Mouse (Mus musculus): ENCODE data around the gene Olfr155. TPM values are rescaled to one million over a fixed set of nuclear protein-coding genes. Genes with fewer than 3 reads are reported as not detected.

The Olfr155 gene
- total RNA-seq (2012; rRNA removed) (not detected in 2 replicates), polyA plus RNA-seq (2012; ENCODE audit: insufficient read depth in 1 of 2, insufficient read length in 2 of 2, low read depth in 1 of 2, low replicate concordance in 2 of 2, missing spikeins in 1 of 2) (not detected)

DNA sequence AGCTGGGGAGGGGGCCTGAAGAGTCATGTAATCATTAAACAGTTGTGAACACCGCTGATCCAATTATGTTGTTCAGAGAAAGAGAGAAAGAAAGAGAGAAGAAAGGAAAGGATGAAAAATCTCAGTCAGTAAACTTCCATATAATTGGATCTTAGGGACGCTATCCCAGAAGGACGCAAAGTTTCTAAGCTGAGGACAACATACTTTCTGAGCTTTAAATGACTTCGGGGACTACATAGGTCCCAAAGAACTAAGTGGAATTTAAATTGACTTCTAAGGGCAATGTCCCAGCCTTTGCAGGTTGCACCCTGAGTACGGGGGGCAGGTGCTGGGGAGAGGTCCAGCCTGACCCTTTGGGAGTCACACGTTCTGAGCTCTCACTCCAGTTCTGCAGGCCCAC is at the start of gene Olfr155:
Gene Olfr155, plus strand, starts transcription at position 301 of the 400 bp plus-strand sequence.
- no peak for DNase-seq (ENCODE audit: low read depth, low spot score)
- H3K27ac ChIP-seq (ENCODE audit: control insufficient read depth, low read depth, low read length), result no peak within 1 kb of the TSS
- no peaks in the 10 kb centered on the region for H3K79me2 ChIP-seq (ENCODE audit: control insufficient read depth, insufficient read depth, low read length, poor library complexity)
- H3K9me3 ChIP-seq (replicated peaks; ENCODE audit: insufficient read depth, low read length), result no peaks in the 10 kb centered on the region
- no peaks in the 10 kb centered on the region for H3K4me1 ChIP-seq (ENCODE audit: control insufficient read depth in 1 of 2, insufficient read depth in 2 of 2, low read length in 2 of 2)
- no peaks in the 10 kb centered on the region for H3K36me3 ChIP-seq (ENCODE audit: control insufficient read depth in 1 of 2, insufficient read depth in 2 of 2, low read length in 2 of 2)
- no peak within 1 kb of the TSS for H3K9ac ChIP-seq (ENCODE audit: control insufficient read depth, low read depth, low read length, poor library complexity, severe bottlenecking)
- TF ChIP-seq SIN3A (IDR thresholded peaks at IDR 0.05; ENCODE audit: low read length) (no peak), CHD2 (IDR thresholded peaks at IDR 0.05; ENCODE audit: low read length) (no peak), NELFE (IDR thresholded peaks at IDR 0.05; ENCODE audit: low read depth, low read length) (no peak), CHD1 (IDR thresholded peaks at IDR 0.05; ENCODE audit: low read depth, low read length) (no peak)
- H3K27me3 ChIP-seq (ENCODE audit: control insufficient read depth in 1 of 2, insufficient read depth in 2 of 2, low read length in 2 of 2), result peaks cover 3% of the 10 kb centered on the region in 2 experiments
- H3K4me3 ChIP-seq (ENCODE audit: control insufficient read depth in 1 of 2, insufficient read depth in 1 of 2, low read depth in 2 of 2, low read length in 2 of 2), result no peak within 1 kb of the TSS

DNA sequence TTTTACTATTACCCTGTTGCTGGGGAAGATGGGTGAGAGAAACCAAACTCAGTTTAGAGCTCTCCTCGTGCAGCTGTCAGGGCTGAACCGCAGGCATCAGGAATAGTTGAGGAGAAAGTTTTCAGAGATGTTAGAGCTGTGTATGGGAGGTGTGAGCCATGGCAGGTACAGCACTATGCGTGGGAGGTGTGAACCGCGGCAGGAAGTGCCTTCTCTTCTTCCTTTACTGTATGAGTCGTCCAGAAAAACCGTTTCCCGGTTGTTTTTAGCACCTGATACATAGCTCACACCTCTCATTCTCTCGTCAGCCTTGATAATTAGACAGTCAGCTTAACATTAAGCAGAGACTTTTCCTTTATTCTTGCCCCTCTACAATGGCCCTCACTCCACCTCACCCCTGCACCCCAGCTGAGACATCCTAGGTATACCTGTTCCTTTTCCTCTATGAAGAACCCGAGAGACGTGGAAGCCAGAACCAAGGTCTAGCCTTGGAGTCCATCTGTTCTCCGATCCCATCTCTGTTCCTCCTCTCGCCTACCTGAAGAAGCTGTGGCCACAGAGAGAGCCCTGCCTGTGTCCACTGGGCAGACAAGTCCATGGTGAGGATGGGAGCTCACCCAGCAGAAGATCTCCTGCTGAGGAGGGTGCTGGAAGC is 28.3 kb upstream of the Olfr155 start:
- Histone ChIP-seq H3K79me2 (ENCODE audit: control insufficient read depth, insufficient read depth, low read length, poor library complexity) (no peaks in the 10 kb centered on the region), H3K36me3 (ENCODE audit: control insufficient read depth in 1 of 2, insufficient read depth in 2 of 2, low read length in 2 of 2) (no peaks in the 10 kb centered on the region), H3K9me3 (replicated peaks; ENCODE audit: insufficient read depth, low read length) (no peaks in the 10 kb centered on the region), H3K27ac (ENCODE audit: control insufficient read depth, low read depth, low read length) (no peak overlapping the region), H3K4me1 (ENCODE audit: control insufficient read depth in 1 of 2, insufficient read depth in 2 of 2, low read length in 2 of 2) (no peaks in the 10 kb centered on the region), H3K9ac (ENCODE audit: control insufficient read depth, low read depth, low read length, poor library complexity, severe bottlenecking) (no peak overlapping the region), H3K4me3 (ENCODE audit: control insufficient read depth in 1 of 2, insufficient read depth in 1 of 2, low read depth in 2 of 2, low read length in 2 of 2) (no peak overlapping the region), H3K27me3 (ENCODE audit: control insufficient read depth in 1 of 2, insufficient read depth in 2 of 2, low read length in 2 of 2) (peaks cover 0 to 2% of the 10 kb centered on the region in 2 experiments; a peak in 3 of 4 replicates)
- no peak for DNase-seq (ENCODE audit: low read depth, low spot score)
- TF ChIP-seq POLR2AphosphoS2 (IDR thresholded peaks at IDR 0.05; ENCODE audit: low read length) (no peak), UBTF (IDR thresholded peaks at IDR 0.05; ENCODE audit: borderline replicate concordance, insufficient read depth, low read depth, low read length) (no peak), USF2 (IDR thresholded peaks at IDR 0.05; ENCODE audit: borderline replicate concordance in 1 of 2, insufficient read depth in 1 of 2, low read depth in 1 of 2, low read length in 2 of 2) (no peak), CHD2 (IDR thresholded peaks at IDR 0.05; ENCODE audit: low read length) (no peak), HCFC1 (IDR thresholded peaks at IDR 0.05; ENCODE audit: low read depth, low read length) (no peak), GABPA (IDR thresholded peaks at IDR 0.05; ENCODE audit: low read depth, low read length) (no peak), NRF1 (IDR thresholded peaks at IDR 0.05; ENCODE audit: insufficient read depth, low read depth, low read length, poor library complexity, severe bottlenecking) (no peak), JUND (IDR thresholded peaks at IDR 0.05; ENCODE audit: low read depth, low read length) (no peak), POLR2AphosphoS5 (IDR thresholded peaks at IDR 0.05; ENCODE audit: borderline replicate concordance, low read depth, low read length) (no peak), ZC3H11A (IDR thresholded peaks at IDR 0.05; ENCODE audit: low read depth, low read length) (no peak), POLR2A (IDR thresholded peaks at IDR 0.05; ENCODE audit: control insufficient read depth in 1 of 2, insufficient read depth in 1 of 2, low read depth in 1 of 2, low read length in 2 of 2, poor library complexity in 1 of 2) (no peak), CHD1 (IDR thresholded peaks at IDR 0.05; ENCODE audit: low read depth, low read length) (no peak), KAT2A (conservative IDR thresholded peaks at IDR 0.05; ENCODE audit: low read depth, low read length) (no peak), RCOR1 (IDR thresholded peaks at IDR 0.05; ENCODE audit: low read depth, low read length) (no peak), MAZ (IDR thresholded peaks at IDR 0.05; ENCODE audit: low read depth, low read length) (no peak), SIN3A (IDR thresholded peaks at IDR 0.05; ENCODE audit: low read length) (no peak), GATA1 (IDR thresholded peaks at IDR 0.05; ENCODE audit: low read depth, low read length) (no peak)
